Mouse (Mus musculus) Patski (cell line): ENCODE results near the gene Zfp846. TPM values are rescaled to one million over a fixed set of nuclear protein-coding genes. Genes with fewer than 3 reads are reported as not detected.

Experiments
- ATAC-seq: fragments of 100-300 bp; one replicate; pipeline ENCODE4 v1.8.0; 2021
- CTCF ChIA-PET: fragments of 350-600 bp; sonication (Branson Sonifier 250); formaldehyde crosslinking; loops from one replicate; lab custom pipeline; 2022; ENCODE audit warnings: inconsistent platforms; lab: Charles Lee
- POLR2A ChIA-PET: fragments of 350-600 bp; sonication (Branson Sonifier 250); formaldehyde crosslinking; loops from one replicate; lab custom pipeline; 2022; ENCODE audit warnings: antibody characterized with exemption, inconsistent platforms; lab: Charles Lee
- DNase-seq: peaks from one replicate; pipeline ENCODE4 v3.0.0-alpha.2; 2011; ENCODE audit warnings: low read depth, low spot score
- H3K27me3 ChIP-seq: fragments of 371-371 bp; one replicate; pipeline ENCODE4 v1.5.1; 2021
- CTCF ChIP-seq: fragments of 100-300 bp; IDR thresholded peaks from one replicate; pipeline ENCODE4 v1.5.1; 2021
- in situ Hi-C: fragments of 300-500 bp; cut with MboI; formaldehyde crosslinking; loops from 3 replicates; pipeline ENCODE4 v1.11.1; 2018; ENCODE audit warnings: low pct_unique_long_range_greater_than_20kb, mixed read lengths
- polyA plus RNA-seq: library from polyadenylated mRNA; unstranded; gene quantifications from one replicate; pipeline ENCODE4 v1.2.3, GENCODE M21; 2021

Gene Zfp846
- polyA plus RNA-seq, 1 experiment from 2014 or later, result 8.8 TPM

GRCm38 (mm10) chr9:20652260-20652658 is 71.2 kb downstream of the Zfp846 start:
- peak; percentile 0 for ATAC-seq
- POLR2A ChIA-PET, result no interaction called here

GRCm38 (mm10) chr9:20653859-20654258 is 72.8 kb downstream of the Zfp846 start:
- no peak for DNase-seq
- TF ChIP-seq CTCF, result no peak
- ChIA-PET CTCF (interaction anchor here (0.7 to 3.5 kb wide), 2 partner anchors 8 to 10 kb away, joined by 3 to 12 read pairs; no protein-coding TSS in a partner anchor), POLR2A (interaction anchor here (0.6 to 0.7 kb wide), 2 partner anchors 9 to 76 kb away, joined by 3 to 5 read pairs; no protein-coding TSS in a partner anchor)
- no peak for ATAC-seq
- H3K27me3 ChIP-seq, result no peaks in the 10 kb centered on the region
- in situ Hi-C loops, result no loop called here

More at GRCm38 (mm10) chr9:20652260-20652658, 71.2 kb downstream of the Zfp846 start:
- no peaks in the 10 kb centered on the region for H3K27me3 ChIP-seq
- in situ Hi-C loops, result no loop called here
- TF ChIP-seq CTCF, result no peak
- CTCF ChIA-PET, result interaction anchor here (0.7 to 3.5 kb wide), 3 partner anchors 10 to 17 kb away, joined by 3 to 12 read pairs (median 4); no protein-coding TSS in a partner anchor
- no peak for DNase-seq

Other genes starting within 250 kb of the Zfp846 start
- gene Olfr18, start 245.2 kb upstream of the Zfp846 start, polyA plus RNA-seq, result not detected
- 16.5 TPM for gene Zfp560, start 196.1 kb upstream of the Zfp846 start, polyA plus RNA-seq
- 15.6 TPM for gene Zfp26, start 121.1 kb upstream of the Zfp846 start, polyA plus RNA-seq
- gene Zfp426, start 88.5 kb upstream of the Zfp846 start, polyA plus RNA-seq, result 24.4 TPM
- gene Zfp266, start 59.9 kb upstream of the Zfp846 start, polyA plus RNA-seq, result 51.8 TPM
- gene Ubl5, start 61.6 kb downstream of the Zfp846 start, polyA plus RNA-seq, result 439 TPM
- 19.2 TPM for gene Fbxl12, start 63.5 kb downstream of the Zfp846 start, polyA plus RNA-seq
- 27.1 TPM for gene Pin1, start 70.8 kb downstream of the Zfp846 start, polyA plus RNA-seq
- 0.32 TPM for gene Olfm2, start 165.1 kb downstream of the Zfp846 start, polyA plus RNA-seq
- gene Col5a3, start 233.8 kb downstream of the Zfp846 start, polyA plus RNA-seq, result 0.08 TPM
- not detected for gene Rdh8, start 237.2 kb downstream of the Zfp846 start, polyA plus RNA-seq